Mouse (Mus musculus) kidney, postnatal 4 days (tissue): ENCODE results near the gene Krt1.

Experiments
- DNase-seq, 2 experiments: peaks; one replicate each; pipeline ENCODE4 v3.0.0; 2021; ENCODE audit warnings: mixed read lengths in 2 of 2

Krt1 gene

GRCm38 (mm10) chr15:101850694-101851093, at the start of gene Krt1:
Krt1 (minus strand) TSS chr15:101850794.
- no peak for DNase-seq

DNA sequence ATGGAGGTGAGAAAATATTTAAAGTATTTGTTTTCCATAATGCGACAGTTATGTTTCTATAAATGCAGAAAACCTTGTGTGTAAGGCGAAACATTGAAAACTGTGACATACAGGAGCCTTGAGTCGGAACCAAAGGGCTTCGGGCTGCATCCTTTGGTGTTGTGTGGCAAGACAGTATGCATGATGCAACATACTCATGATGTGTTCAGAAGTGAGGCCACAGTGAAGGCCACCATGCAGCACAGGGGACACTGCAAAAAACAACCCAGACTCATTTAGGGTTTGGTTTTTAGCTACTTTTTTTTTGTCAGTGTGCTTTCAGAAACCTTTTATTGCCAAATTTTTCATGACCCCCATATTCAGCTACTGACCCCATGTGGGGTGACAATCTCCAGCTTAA, 44.6 kb upstream of the Krt1 start:
- DNase-seq, result no peak

- DNase-seq, result no peak
Observed at GRCm38 (mm10) chr15:101892820-101893219, 42.2 kb upstream of the Krt1 start, which contains the start of gene Krt76. Krt76 (minus strand) TSS chr15:101892920.

DNA sequence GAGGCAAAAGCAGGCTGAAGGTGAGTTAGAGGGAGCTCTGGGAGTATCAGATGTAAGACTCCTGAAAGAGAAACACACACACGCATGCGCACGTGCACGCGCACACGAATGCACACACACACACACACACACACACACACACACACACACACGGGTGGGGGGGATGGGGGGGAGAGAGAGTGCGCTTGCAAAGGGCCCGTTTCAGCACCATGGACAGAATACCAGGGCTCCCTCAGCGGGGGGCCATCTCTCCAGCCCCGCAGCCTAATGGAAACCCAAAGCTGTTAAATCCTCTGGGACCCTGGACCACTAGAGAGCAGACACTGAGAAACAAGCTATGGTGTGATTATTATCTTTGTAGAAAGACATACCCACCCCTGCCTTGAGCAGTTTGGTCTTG, 29.2 kb upstream of the Krt1 start:
- DNase-seq, result peak; percentile 63 to 67

GRCm38 (mm10) chr15:101878041-101878440, 27.4 kb upstream of the Krt1 start:
- no peak for DNase-seq

DNA sequence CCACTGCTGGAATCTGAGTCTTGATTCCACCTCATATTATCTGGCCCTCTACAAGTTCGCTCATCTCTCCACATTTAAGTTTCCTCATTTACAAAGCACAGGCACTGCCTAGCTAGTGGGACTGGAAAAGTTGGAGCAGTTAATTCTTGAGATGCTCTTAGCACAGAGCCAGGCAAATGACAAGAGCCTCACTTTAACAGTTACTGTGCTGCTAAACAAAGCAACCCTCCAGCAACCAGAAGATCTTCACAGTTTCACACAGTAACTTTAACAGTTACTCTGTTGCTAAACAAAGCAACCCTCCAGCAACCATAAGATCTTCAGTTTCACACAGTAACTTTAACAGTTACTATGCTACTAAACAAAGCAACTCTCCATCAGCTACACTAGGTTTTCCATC, 23.8 kb upstream of the Krt1 start:
- no peak for DNase-seq

GRCm38 (mm10) chr15:101873231-101873630, 22.6 kb upstream of the Krt1 start:
- DNase-seq, result no peak

- no peak for DNase-seq
Observed at GRCm38 (mm10) chr15:101869431-101869830, 18.8 kb upstream of the Krt1 start, which contains the start of gene Krt77. Krt77 (minus strand) TSS chr15:101869705.

DNA sequence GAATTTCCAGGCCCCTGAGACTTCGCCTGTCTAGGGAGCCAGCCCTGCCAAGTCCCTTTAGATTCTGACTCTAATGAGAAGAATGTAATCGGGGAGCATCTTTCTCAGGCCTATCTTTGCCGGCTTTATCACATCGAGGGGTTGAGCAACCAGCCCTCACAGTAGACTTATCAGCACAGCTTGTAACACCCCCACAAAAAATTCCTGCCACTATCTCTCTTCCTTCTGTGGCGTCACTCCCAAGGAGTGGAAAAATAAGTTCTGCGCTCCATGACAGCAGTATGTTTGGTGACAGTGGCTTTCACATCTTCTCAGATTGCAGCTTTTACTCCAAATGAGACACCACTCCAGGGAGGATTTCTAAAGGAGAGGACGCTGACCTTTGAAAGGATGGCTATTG, 16.2 kb upstream of the Krt1 start:
- DNase-seq, result no peak

GRCm38 (mm10) chr15:101860421-101861130, 10.0 kb upstream of the Krt1 start:
- DNase-seq, result peak; percentile 51 to 61

GRCm38 (mm10) chr15:101859735-101860170, 9.2 kb upstream of the Krt1 start:
- DNase-seq, result peak; percentile 64 to 73

- peak in 1 of 2 experiments; percentile 32 for DNase-seq
Observed at GRCm38 (mm10) chr15:101858673-101859425, 8.3 kb upstream of the Krt1 start.

DNA sequence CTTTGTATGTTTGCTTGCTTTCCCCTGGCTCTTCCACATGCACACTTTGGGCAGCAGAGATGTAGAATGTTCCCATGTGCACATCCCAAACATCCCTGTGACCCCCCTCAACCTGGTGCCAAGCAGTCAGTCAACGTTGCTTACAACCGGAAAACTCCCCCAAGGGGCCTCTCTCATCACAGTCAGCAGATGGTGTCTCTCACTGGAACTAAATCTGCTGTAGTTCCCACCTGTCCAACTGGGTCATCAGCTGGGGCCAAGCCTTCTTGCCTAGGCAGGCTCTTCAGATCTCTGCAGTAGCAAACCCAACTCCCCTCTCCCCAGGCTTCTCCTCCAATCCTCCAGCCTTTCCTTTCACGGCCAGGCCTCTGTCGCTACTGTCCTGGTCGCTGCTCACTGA, 6.1 kb upstream of the Krt1 start:
- DNase-seq, result no peak

DNA sequence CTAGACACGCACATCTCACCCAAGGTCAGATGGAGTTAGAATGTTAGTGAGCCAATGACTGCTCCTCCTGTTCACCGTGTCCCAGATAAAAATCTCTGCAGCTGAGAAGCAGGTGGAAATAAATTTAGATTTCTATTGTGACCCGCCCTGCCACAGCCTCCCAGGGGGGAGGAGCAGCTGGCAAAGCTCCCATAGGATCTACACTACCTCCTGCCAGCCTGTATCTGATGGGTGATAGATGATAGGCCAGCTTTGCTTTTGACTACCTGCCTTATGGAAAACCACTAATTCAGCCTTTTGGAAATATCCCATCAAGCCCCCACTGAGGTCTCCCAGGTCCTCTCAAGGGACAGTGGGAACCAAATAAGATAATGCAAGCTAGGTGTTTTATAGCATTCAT, 5.1 kb upstream of the Krt1 start:
- no peak for DNase-seq

DNA sequence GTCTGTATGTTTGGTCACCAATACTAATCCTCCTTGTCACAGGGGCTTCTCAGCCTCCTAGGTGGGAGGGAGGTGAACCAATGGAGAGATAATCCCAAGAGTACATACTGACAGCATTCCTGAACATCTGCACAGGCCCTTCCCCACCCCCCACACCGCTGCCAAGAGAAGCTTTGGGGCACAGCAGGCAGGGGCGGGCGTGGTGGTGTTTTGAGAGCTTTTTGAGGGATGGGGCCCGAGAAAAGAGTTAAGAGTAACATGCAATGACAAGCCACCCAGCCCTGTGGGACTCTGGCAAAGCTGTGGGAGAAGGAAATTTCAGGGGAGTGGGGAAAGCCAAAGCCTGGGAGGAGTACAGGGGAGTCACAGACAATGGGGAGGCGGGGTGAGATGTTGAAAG, 3.7 kb upstream of the Krt1 start:
- DNase-seq, result no peak

DNA sequence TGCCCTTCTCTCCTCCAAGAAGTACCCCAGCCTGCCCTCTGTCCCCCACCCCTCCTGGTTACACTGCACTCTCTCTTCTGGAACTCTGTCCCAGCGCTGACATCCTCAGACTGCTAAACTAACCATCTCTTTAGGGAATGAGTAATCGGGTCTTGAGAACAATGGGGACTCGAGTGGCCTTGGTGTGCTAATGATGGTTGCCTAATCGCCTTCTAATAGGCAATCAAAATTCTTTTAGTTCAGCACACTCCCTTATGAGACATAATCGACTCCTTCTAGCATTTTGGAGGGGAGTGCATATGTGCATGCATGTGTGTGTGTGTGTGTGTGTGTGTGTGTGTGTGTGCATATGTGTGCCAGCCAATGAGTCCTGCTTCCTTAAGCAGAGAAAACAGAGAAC, 2.0 kb upstream of the Krt1 start:
- DNase-seq, result no peak

DNA sequence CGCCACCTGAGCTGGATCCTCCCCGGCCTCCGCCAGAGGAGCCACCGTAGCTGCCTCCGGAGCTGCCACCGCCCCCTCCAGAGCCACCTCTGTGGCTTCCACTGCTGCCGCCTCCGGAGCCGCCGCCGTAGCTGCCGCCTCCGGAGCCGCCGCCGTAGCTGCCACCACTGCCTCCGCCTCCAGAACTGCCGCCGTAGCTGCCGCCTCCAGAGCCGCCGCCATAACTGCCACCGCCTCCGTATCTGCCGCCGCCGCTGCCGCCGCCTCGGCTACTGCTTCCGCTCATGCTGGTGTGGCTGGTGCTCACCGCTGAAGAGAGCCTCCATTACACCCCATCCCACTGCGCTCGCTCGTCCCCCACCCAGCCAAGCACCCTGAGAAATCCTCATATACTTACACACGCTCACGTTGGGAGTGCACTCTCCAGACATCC, 4.6 kb downstream of the Krt1 start:
- DNase-seq, result peak; percentile 63 to 69

DNA sequence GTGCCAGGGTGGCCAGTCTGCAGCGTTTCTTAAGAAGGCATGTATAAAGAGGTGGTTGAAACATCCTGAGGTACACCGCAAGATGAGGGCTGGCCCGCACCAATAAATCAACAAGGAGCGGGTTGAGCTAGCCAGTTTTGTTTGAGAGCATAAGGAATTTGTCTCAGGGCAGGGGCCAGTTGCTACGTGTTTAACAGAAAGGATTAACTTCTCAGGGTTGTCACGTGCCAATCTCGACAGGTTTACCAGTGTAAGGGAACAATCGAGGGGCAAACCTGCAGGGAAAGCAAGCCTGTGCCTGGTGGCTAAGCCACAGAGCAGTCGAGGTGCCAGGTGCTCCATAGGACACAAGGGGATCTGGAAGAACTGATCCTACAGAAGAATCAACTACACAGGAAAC, 7.4 kb downstream of the Krt1 start:
- no peak for DNase-seq

- no peak for DNase-seq
Observed at GRCm38 (mm10) chr15:101834784-101835328, 15.7 kb downstream of the Krt1 start.

DNA sequence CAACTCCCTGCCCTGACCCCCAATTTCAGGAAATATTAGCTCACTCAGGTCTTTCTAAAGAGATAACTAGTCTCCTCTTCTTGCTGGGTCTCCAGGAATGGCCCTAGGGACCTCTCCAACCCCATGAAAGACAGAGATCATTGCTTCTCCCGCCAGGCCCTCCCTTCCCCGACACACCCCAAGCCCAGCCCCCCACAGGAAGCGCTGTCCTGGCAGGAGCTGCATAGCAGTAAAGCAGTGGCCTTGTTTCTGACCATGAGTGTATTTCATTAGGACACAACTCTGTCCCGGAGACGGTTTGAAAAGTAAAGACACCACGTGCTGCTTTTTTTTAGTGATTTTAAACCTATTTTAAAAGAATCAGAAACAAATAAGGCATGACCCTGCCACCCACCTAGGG, 17.5 kb downstream of the Krt1 start:
- DNase-seq, result no peak

- DNase-seq, result no peak
Observed at GRCm38 (mm10) chr15:101829441-101829840, 21.2 kb downstream of the Krt1 start.

DNA sequence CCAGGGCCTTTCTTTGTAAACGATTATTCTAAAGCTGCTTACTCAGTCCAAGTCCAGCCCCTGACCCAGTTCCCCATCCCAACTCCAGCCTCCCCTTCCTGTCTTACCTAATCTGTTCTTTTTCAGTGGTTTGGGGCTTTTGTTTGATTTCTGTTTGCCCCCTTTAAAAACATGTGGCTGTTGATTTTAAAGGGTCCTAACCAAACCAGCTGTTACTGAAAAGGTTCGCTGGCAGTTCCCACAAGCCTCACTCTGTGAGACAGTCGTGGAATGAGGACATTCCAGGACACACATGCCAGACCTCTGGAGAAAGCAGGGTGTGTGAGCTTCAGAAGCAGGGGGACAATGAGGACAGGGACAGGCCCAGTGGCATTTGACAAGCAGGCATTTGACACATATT, 28.8 kb downstream of the Krt1 start:
- no peak for DNase-seq

DNA sequence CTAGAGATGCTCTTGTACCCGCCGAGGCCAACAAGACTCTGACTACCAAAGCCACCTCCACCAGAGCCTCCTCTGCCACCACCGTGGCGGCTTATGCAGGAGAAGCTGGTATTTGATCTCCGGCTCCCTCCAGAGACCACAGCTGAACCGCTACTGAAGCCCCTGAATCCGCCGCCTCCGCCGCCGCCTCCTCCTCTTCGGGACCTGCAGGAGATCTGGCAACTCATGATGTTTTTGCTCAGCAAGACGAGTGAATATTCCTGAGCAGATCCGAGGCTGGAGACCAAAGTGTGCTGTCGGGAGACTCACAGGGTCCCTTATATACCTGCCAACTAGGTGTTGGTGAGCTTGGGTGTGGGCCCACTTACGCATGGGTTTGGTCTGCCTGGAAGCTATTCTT, 32.7 kb downstream of the Krt1 start, which contains the start of gene Krt2:
Gene Krt2, minus strand, starts transcription at position 295 of the 400 bp plus-strand sequence.
- DNase-seq, result no peak
